Mouse (Mus musculus) embryonic fibroblast, embryonic 13.5 days (primary cell): ENCODE results near the gene Kras.

Source experiments
- CTCF ChIP-seq: IDR thresholded peaks from 2 replicates; pipeline ENCODE4 v1.5.1; 2011; ENCODE audit warnings: mild to moderate bottlenecking, control low read depth, low read length, moderate library complexity, borderline replicate concordance; ENCODE audit not compliant: insufficient read depth
- POLR2A ChIP-seq: IDR thresholded peaks from 2 replicates; pipeline ENCODE4 v1.6.1; 2011; ENCODE audit warnings: low read depth, mild to moderate bottlenecking, control low read depth, low read length, moderate library complexity

DNA sequence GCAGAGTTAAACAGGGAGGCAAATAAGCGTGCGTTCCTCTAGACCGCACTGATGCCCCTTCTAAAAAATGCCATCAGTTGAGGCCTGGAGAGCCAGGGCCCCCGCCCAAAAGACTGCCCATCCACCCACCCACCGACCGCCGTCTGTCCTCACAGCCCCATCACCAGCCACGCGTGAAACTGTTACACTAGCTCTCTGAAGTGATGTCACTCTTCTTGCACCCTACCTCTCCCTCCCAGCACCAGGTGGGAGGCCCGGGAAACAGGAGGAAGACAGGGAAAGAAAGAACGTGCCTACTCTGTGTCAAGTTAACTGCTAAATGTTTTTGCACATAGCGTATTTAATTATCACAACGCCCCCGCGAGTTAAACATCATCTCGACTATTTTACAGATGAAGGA, 781 bp upstream of the Kras start:
- TF ChIP-seq POLR2A (no peak), CTCF (no peak)
